Mouse (Mus musculus): ENCODE results near the gene Arl10. TPM values are rescaled to one million over a fixed set of nuclear protein-coding genes. Genes with fewer than 3 reads are reported as not detected.
A peak's percentile ranks its signal among the peaks of the same experiment; 100 is the strongest.

The Arl10 gene
- polyA plus RNA-seq, 1 experiment from 2014 or later, result 16.8 TPM

DNA sequence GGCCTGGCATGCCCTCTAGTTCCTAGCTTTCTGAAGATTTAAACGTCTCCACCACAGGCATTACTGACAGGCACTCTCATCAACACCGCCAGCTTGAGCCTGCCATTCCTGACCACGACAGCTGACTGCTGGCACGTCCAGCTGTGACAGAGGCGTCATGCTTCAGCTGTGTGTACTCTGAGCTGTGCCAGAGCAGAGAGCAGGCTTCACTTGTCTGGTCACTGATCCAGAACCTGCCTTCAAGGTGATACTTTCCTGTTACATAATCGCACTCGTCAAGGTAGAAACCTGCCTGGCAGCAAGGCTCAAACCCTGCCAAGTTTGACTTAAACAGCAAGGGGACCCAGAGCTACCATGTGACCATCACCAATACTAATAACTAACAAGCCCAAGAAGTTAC is 12.3 kb upstream of the Arl10 start:
- Histone ChIP-seq H3K4me2 (no peak overlapping the region), H3K36me3 (ENCODE audit: control insufficient read depth, insufficient read depth, low read length) (peaks cover 23% of the 10 kb centered on the region), H3K9me3 (ENCODE audit: control insufficient read depth, low read length) (no peaks in the 10 kb centered on the region), H3K9ac (ENCODE audit: low read depth, low read length) (no peak overlapping the region), H3K27ac (ENCODE audit: low read depth, low read length) (no peak overlapping the region), H3K4me1 (replicated peaks; ENCODE audit: control insufficient read depth, insufficient read depth, low read length) (peaks cover 6% of the 10 kb centered on the region), H3K4me3 (ENCODE audit: low read depth, low read length) (no peak overlapping the region), H3K27me3 (replicated peaks; ENCODE audit: control insufficient read depth, insufficient read depth, low read length) (no peaks in the 10 kb centered on the region)
- WGBS, result 84% methylated on average over 7 of the region's 7 CpGs
- DNase-seq (ENCODE audit: low spot score), result no peak
- no peak for ATAC-seq (replicated peaks; ENCODE audit: low FRiP score)

DNA sequence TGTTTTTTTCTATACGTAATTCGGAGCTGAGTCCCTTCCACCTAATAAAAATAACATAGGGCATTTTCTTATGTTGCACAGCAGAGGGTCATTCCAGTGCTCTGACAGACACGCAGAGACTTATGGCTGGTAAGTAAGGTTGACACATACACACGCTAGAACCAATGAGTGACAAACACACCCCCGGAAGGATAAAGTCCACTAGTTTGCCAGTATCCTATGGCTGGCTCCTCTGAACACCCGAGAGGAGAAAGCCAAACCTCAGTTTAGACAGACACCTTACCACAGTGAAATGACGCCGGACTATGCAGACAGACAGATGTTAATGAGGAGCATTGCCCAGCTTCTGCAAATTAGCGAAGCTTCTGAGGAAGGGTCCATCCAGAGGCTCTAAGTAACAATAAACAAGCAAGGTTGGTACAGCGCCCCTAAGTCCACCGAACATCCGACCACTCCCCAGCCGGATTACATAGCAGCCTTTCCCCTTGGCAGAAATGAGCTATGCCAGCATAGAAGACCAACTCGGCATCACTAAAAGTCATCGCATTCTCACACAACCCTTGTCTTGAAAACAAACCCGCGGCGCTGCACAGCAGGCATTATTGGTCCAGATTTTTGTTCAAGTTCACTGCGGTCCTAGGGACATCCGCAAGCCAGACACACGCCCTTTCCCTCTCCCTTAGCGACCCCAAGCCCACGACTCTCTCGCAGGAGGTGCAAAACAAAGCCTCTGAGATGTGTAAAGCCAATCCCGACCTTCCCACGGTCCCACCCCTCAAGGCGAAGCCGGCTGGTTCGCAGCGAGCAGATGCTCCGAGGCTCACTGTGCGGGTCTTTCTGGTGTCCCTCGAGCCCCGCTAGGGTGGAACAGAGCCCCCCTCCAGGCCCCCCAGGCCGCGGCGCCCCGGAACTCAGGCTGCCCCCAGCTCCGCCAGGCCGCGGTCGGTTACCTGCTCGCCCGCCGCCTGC is 10.3 kb upstream of the Arl10 start:
- Histone ChIP-seq H3K27me3 (replicated peaks; ENCODE audit: control insufficient read depth, insufficient read depth, low read length) (no peaks in the 10 kb centered on the region), H3K4me1 (replicated peaks; ENCODE audit: control insufficient read depth, insufficient read depth, low read length) (peaks cover 6% of the 10 kb centered on the region), H3K4me2 (peak overlapping the region; percentile 93), H3K9me3 (ENCODE audit: control insufficient read depth, low read length) (no peaks in the 10 kb centered on the region), H3K36me3 (ENCODE audit: control insufficient read depth, insufficient read depth, low read length) (peaks cover 9% of the 10 kb centered on the region), H3K27ac (ENCODE audit: low read depth, low read length) (peak overlapping the region; percentile 46; the same call in 1 of the 2 replicates), H3K9ac (ENCODE audit: low read depth, low read length) (peak overlapping the region; percentile 94), H3K4me3 (ENCODE audit: low read depth, low read length) (peak overlapping the region; percentile 97)
- ATAC-seq (replicated peaks; ENCODE audit: low FRiP score) (peak; percentile 44), DNase-seq (ENCODE audit: low spot score) (no peak)
- 11% methylated on average over 45 of the region's 45 CpGs for WGBS

DNA sequence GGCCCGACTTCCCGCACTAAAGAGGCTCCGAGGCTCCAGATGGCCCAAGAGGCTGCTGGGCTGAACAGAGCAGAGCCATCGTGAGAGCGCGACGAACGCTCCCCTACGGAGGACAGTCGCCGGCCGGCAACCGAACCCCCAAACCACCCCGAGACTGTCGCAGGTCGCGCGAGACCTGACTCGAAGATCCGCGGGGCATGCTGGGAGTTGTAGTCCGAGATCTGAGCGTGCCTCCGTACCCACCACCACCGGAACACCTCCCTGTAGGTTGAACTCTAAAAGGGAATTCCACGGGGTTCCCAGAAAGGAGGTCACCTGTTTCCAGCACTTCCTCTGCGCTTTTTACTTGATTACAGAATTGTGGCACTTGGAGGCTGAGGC is 9.6 kb upstream of the Arl10 start, which contains the start of gene 4833439L19Rik:
4833439L19Rik (minus strand) TSS at position 235 of the 381 bp plus-strand sequence.
- H3K27ac ChIP-seq (ENCODE audit: low read depth, low read length), result peak within 1 kb of the TSS; percentile 68
- no peaks in the 10 kb centered on the region for H3K9me3 ChIP-seq (ENCODE audit: control insufficient read depth, low read length)
- H3K36me3 ChIP-seq (ENCODE audit: control insufficient read depth, insufficient read depth, low read length), result peaks cover 7% of the 10 kb centered on the region
- peak within 1 kb of the TSS; percentile 93 for H3K4me2 ChIP-seq
- H3K27me3 ChIP-seq (replicated peaks; ENCODE audit: control insufficient read depth, insufficient read depth, low read length), result no peaks in the 10 kb centered on the region
- peak within 1 kb of the TSS; percentile 97 for H3K4me3 ChIP-seq (ENCODE audit: low read depth, low read length)
- DNase-seq (ENCODE audit: low spot score) (peak; percentile 90), ATAC-seq (replicated peaks; ENCODE audit: low FRiP score) (peak; percentile 90)
- H3K4me1 ChIP-seq (replicated peaks; ENCODE audit: control insufficient read depth, insufficient read depth, low read length), result peaks cover 6% of the 10 kb centered on the region
- WGBS, result 0% methylated on average over 27 of the region's 27 CpGs
- H3K9ac ChIP-seq (ENCODE audit: low read depth, low read length), result peak within 1 kb of the TSS; percentile 94

GRCm38 (mm10) chr13:54565594-54566345 is 9.0 kb upstream of the Arl10 start:
- Histone ChIP-seq H3K4me3 (ENCODE audit: low read depth, low read length) (peak overlapping the region; percentile 97), H3K27me3 (replicated peaks; ENCODE audit: control insufficient read depth, insufficient read depth, low read length) (no peaks in the 10 kb centered on the region), H3K4me1 (replicated peaks; ENCODE audit: control insufficient read depth, insufficient read depth, low read length) (peaks cover 6% of the 10 kb centered on the region), H3K4me2 (peak overlapping the region; percentile 93), H3K27ac (ENCODE audit: low read depth, low read length) (peak overlapping the region; percentile 68), H3K36me3 (ENCODE audit: control insufficient read depth, insufficient read depth, low read length) (peaks cover 7% of the 10 kb centered on the region), H3K9me3 (ENCODE audit: control insufficient read depth, low read length) (no peaks in the 10 kb centered on the region), H3K9ac (ENCODE audit: low read depth, low read length) (peak overlapping the region; percentile 12)
- 47% methylated on average over 8 of the region's 8 CpGs for WGBS
- ATAC-seq (replicated peaks; ENCODE audit: low FRiP score) (peak; percentile 60), DNase-seq (ENCODE audit: low spot score) (peak; percentile 59)

DNA sequence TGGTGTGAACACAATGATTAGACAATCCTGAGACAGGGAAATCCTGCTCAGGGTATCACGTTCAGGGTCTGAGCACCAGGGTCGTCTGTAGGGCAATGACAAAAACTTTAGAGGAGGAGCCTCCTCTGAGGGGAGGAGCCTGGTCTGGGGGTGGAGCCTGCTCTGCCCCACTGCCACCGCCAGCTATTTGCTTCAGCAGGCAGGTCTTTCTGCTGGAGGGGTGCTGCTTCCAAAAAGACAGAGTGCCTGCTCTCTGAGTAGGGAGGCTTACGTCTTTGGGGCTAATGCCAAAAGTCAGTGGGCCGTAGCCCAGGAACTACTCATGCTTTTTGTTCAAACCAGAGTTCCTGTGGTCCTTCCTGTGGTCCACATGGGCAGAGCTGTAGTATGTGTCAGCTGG is 6.4 kb upstream of the Arl10 start:
- peak; percentile 48 for DNase-seq (ENCODE audit: low spot score)

DNA sequence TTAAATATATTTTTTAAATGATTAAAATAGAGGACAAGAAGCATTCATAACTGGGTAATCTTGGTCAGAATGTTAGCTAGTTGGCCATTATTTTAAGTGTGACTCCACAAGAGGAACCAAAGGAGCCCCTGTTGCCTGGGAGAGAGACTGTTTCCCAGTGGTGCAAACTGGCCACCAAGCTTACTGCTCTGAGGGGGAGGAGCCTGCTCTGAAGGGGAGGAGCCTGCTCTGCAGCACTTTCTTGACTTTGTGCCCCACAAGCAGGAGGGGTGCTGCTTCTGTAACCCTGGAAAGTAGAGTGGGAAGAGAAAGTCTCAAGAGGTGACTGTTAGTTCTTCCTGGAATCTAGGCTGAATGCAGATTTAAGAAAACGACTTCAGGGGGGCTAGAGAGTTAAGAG is 5.5 kb upstream of the Arl10 start:
- no peak for DNase-seq (ENCODE audit: low spot score)
- H3K36me3 ChIP-seq (ENCODE audit: control insufficient read depth, insufficient read depth, low read length), result no peaks in the 10 kb centered on the region
- H3K9me3 ChIP-seq (ENCODE audit: control insufficient read depth, low read length), result no peaks in the 10 kb centered on the region
- H3K4me1 ChIP-seq (replicated peaks; ENCODE audit: control insufficient read depth, insufficient read depth, low read length), result peaks cover 5% of the 10 kb centered on the region
- no peak for ATAC-seq (replicated peaks; ENCODE audit: low FRiP score)
- H3K9ac ChIP-seq (ENCODE audit: low read depth, low read length), result no peak overlapping the region
- no peak overlapping the region for H3K27ac ChIP-seq (ENCODE audit: low read depth, low read length)
- 38% methylated on average over 1 of the region's 1 CpGs for WGBS
- no peaks in the 10 kb centered on the region for H3K27me3 ChIP-seq (replicated peaks; ENCODE audit: control insufficient read depth, insufficient read depth, low read length)
- H3K4me2 ChIP-seq, result no peak overlapping the region
- H3K4me3 ChIP-seq (ENCODE audit: low read depth, low read length), result no peak overlapping the region

More for the DNA sequence above, 6.4 kb upstream of the Arl10 start:
- no peak for ATAC-seq (replicated peaks; ENCODE audit: low FRiP score)
- Histone ChIP-seq H3K27ac (ENCODE audit: low read depth, low read length) (no peak overlapping the region), H3K9me3 (ENCODE audit: control insufficient read depth, low read length) (no peaks in the 10 kb centered on the region), H3K36me3 (ENCODE audit: control insufficient read depth, insufficient read depth, low read length) (no peaks in the 10 kb centered on the region), H3K4me2 (no peak overlapping the region), H3K4me1 (replicated peaks; ENCODE audit: control insufficient read depth, insufficient read depth, low read length) (peaks cover 6% of the 10 kb centered on the region), H3K9ac (ENCODE audit: low read depth, low read length) (no peak overlapping the region), H3K27me3 (replicated peaks; ENCODE audit: control insufficient read depth, insufficient read depth, low read length) (no peaks in the 10 kb centered on the region), H3K4me3 (ENCODE audit: low read depth, low read length) (no peak overlapping the region)
- WGBS, result 41% methylated on average over 5 of the region's 5 CpGs

DNA sequence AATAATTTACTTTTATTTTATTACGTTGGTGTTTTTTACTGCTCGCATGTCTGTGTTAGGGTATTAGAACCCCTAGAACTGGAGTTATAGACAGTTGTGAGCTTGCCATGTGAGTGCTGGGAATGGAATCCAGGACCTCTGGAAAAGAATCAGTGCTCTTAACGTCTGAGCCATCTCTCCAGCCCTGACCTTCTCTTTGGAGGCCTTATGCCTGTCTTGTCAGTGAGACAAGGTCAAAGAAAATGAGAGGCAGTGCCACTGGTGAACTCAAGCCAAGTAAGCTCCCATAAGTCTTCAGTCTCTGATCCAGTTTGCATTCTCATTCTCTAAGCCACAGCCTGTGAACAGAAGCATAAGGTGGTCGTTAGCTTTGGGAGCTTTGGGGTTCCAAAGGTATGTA is 4.1 kb upstream of the Arl10 start:
- Histone ChIP-seq H3K27me3 (replicated peaks; ENCODE audit: control insufficient read depth, insufficient read depth, low read length) (no peaks in the 10 kb centered on the region), H3K4me3 (ENCODE audit: low read depth, low read length) (no peak overlapping the region), H3K4me2 (no peak overlapping the region), H3K9me3 (ENCODE audit: control insufficient read depth, low read length) (no peaks in the 10 kb centered on the region), H3K36me3 (ENCODE audit: control insufficient read depth, insufficient read depth, low read length) (no peaks in the 10 kb centered on the region), H3K4me1 (replicated peaks; ENCODE audit: control insufficient read depth, insufficient read depth, low read length) (peaks cover 3% of the 10 kb centered on the region; the same call in 1 of the 2 replicates), H3K9ac (ENCODE audit: low read depth, low read length) (no peak overlapping the region), H3K27ac (ENCODE audit: low read depth, low read length) (no peak overlapping the region)
- ATAC-seq (replicated peaks; ENCODE audit: low FRiP score), result no peak
- no peak for DNase-seq (ENCODE audit: low spot score)
- WGBS, result 75% methylated on average over 4 of the region's 4 CpGs

DNA sequence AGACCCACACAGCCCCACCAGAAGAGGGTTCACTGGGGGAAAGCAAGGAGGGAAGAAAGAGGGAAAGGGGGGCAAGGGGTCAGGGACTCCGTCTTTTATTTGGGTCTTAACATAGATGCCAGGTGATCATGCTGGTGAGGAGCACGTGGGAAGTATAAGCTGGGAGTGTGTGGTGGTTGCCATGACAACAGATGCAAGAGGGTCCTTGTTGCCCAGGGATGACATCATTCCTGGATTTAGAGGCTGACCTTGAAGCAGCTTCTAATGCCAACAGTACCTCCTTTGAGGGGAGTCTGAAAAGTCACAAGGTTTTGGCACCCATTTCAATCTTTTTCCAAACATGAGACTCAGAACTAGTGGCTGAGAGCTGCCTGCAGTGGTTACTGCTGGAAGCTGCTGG is 3.2 kb upstream of the Arl10 start:
- no peak overlapping the region for H3K4me2 ChIP-seq
- no peak for ATAC-seq (replicated peaks; ENCODE audit: low FRiP score)
- 58% methylated on average over 2 of the region's 2 CpGs for WGBS

More for the DNA sequence above, 3.2 kb upstream of the Arl10 start:
- Histone ChIP-seq H3K4me3 (ENCODE audit: low read depth, low read length) (no peak overlapping the region), H3K9me3 (ENCODE audit: control insufficient read depth, low read length) (no peaks in the 10 kb centered on the region), H3K9ac (ENCODE audit: low read depth, low read length) (no peak overlapping the region), H3K27ac (ENCODE audit: low read depth, low read length) (no peak overlapping the region), H3K36me3 (ENCODE audit: control insufficient read depth, insufficient read depth, low read length) (no peaks in the 10 kb centered on the region), H3K4me1 (replicated peaks; ENCODE audit: control insufficient read depth, insufficient read depth, low read length) (peaks cover 5% of the 10 kb centered on the region; the same call in 1 of the 2 replicates), H3K27me3 (replicated peaks; ENCODE audit: control insufficient read depth, insufficient read depth, low read length) (no peaks in the 10 kb centered on the region)
- no peak for DNase-seq (ENCODE audit: low spot score)
